Mouse (Mus musculus) hematopoietic stem cell, adult 5-6 weeks (primary cell): ENCODE data around the gene Elob. TPM values are rescaled to one million over a fixed set of nuclear protein-coding genes. Genes with fewer than 3 reads are reported as not detected.

Experiments used
- ATAC-seq, 2 experiments: fragments of 125-278 bp in 1 of 2; replicated peaks in 1 of 2; 2 replicates each; pipeline ENCODE4 v1.8.0; 2016 to 2017; ENCODE audit warnings: inconsistent platforms in 2 of 2, mild to moderate bottlenecking in 2 of 2, moderate number of reproducible peaks in 2 of 2, low read depth in 1 of 2, moderate TSS enrichment in 1 of 2; ENCODE audit not compliant: low FRiP score in 2 of 2, poor library complexity in 2 of 2, severe bottlenecking in 2 of 2, insufficient read depth in 1 of 2, low TSS enrichment in 1 of 2
- total RNA-seq: library from RNA; stranded (forward); fragments of 172-1452, 232-1000 nt; gene quantifications from 2 replicates; pipeline ENCODE4 v1.2.3, GENCODE M21; 2017

Elob gene
- total RNA-seq, 1 experiment from 2014 or later = 82.3 TPM

GRCm38 (mm10) chr17:23797316-23797715 is 31.6 kb downstream of the Elob start:
- ATAC-seq = peak in 1 of 2 experiments; percentile 62; a peak in 3 of 4 replicates

GRCm38 (mm10) chr17:23795323-23795722 is 33.6 kb downstream of the Elob start:
- no peak for ATAC-seq

- ATAC-seq = peak in 1 of 2 experiments; percentile 6; a peak in 1 of 4 replicates
Observed at GRCm38 (mm10) chr17:23791079-23791357, 37.9 kb downstream of the Elob start.

GRCm38 (mm10) chr17:23790269-23791078 is 38.5 kb downstream of the Elob start, which contains the start of gene Srrm2:
Gene Srrm2, plus strand, starts transcription at chr17:23790532.
- ATAC-seq = peak; percentile 56 to 63

- no peak for ATAC-seq
Observed at GRCm38 (mm10) chr17:23789749-23790268, 39.1 kb downstream of the Elob start.

- no peak for ATAC-seq
Observed at GRCm38 (mm10) chr17:23788973-23789372, 40.0 kb downstream of the Elob start.

GRCm38 (mm10) chr17:23786510-23786931 is 42.4 kb downstream of the Elob start:
- no peak for ATAC-seq

GRCm38 (mm10) chr17:23785561-23786471 is 43.1 kb downstream of the Elob start, which contains the start of gene Flywch2:
Gene Flywch2, minus strand, starts transcription at chr17:23786081.
- ATAC-seq = peak; percentile 77 to 80

- no peak for ATAC-seq
Observed at GRCm38 (mm10) chr17:23783352-23783751, 45.6 kb downstream of the Elob start.

- no peak for ATAC-seq
Observed at GRCm38 (mm10) chr17:23778447-23778846, 50.5 kb downstream of the Elob start.

- no peak for ATAC-seq
Observed at GRCm38 (mm10) chr17:23777141-23777540, 51.8 kb downstream of the Elob start.

GRCm38 (mm10) chr17:23776216-23776615 is 52.7 kb downstream of the Elob start:
- ATAC-seq = no peak

Other genes starting within 250 kb of the Elob start
- 0.25 TPM in 1 of 2 replicates, not detected in the other for gene Zfp13, start 229.6 kb downstream of the Elob start, total RNA-seq
- gene Zscan10, start 228.3 kb downstream of the Elob start, total RNA-seq = not detected in 2 replicates
- gene Mmp25, start 183.9 kb downstream of the Elob start, total RNA-seq = 2.7 and 5.2 TPM in 2 replicates
- not detected in 2 replicates for gene Bicdl2, start 168.6 kb downstream of the Elob start, total RNA-seq
- gene Hcfc1r1, start 155.5 kb downstream of the Elob start, total RNA-seq = 32.0 and 33.6 TPM in 2 replicates
- gene Thoc6, start 155.3 kb downstream of the Elob start, total RNA-seq = 34.0 and 48.2 TPM in 2 replicates
- 6.3 and 24.1 TPM in 2 replicates for gene Tnfrsf12a, start 151.7 kb downstream of the Elob start, total RNA-seq
- gene Cldn6, start 149.9 kb downstream of the Elob start, total RNA-seq = not detected in 2 replicates
- not detected in 2 replicates for gene Cldn9, start 145.1 kb downstream of the Elob start, total RNA-seq
- not detected in 2 replicates for gene 1520401A03Rik, start 106.4 kb downstream of the Elob start, total RNA-seq
- gene Pkmyt1, start 102.8 kb downstream of the Elob start, total RNA-seq = 13.9 and 14.3 TPM in 2 replicates
- gene Paqr4, start 88.3 kb downstream of the Elob start, total RNA-seq = 2.3 and 3.4 TPM in 2 replicates
- not detected in 2 replicates for gene Kremen2, start 83.3 kb downstream of the Elob start, total RNA-seq
- 26.3 and 33.2 TPM in 2 replicates for gene Flywch1, start 57.5 kb downstream of the Elob start, total RNA-seq
- 6.3 and 9.1 TPM in 2 replicates for gene Flywch2, start 43.1 kb downstream of the Elob start, total RNA-seq
- 133 and 212 TPM in 2 replicates for gene Srrm2, start 38.6 kb downstream of the Elob start, total RNA-seq
- 0.65 TPM in 1 of 2 replicates, not detected in the other for gene Prss33, start 6.9 kb upstream of the Elob start, total RNA-seq
- not detected in 2 replicates for gene Prss32, start 14.7 kb upstream of the Elob start, total RNA-seq
- not detected in 2 replicates for gene Prss41, start 15.0 kb upstream of the Elob start, total RNA-seq
- not detected in 2 replicates for gene Prss21, start 38.9 kb upstream of the Elob start, total RNA-seq
- not detected in 2 replicates for gene Dcpp1, start 51.7 kb upstream of the Elob start, total RNA-seq
- not detected in 2 replicates for gene Dcpp2, start 51.7 kb upstream of the Elob start, total RNA-seq
- gene Dcpp3, start 88.3 kb upstream of the Elob start, total RNA-seq = not detected in 2 replicates
- gene Sbp, start 112.5 kb upstream of the Elob start, total RNA-seq = not detected in 2 replicates
- gene Sbpl, start 126.1 kb upstream of the Elob start, total RNA-seq = not detected in 2 replicates
- gene Prss30, start 151.4 kb upstream of the Elob start, total RNA-seq = 0.69 TPM in 1 of 2 replicates, not detected in the other
- not detected in 2 replicates for gene Prss22, start 169.0 kb upstream of the Elob start, total RNA-seq
- gene Prss27, start 209.0 kb upstream of the Elob start, total RNA-seq = not detected in 2 replicates
- gene Kctd5, start 244.3 kb upstream of the Elob start, total RNA-seq = 20.0 and 21.4 TPM in 2 replicates